23 mouse cellular contexts compared by ENCODE assay signal in the genomic region with DNA sequence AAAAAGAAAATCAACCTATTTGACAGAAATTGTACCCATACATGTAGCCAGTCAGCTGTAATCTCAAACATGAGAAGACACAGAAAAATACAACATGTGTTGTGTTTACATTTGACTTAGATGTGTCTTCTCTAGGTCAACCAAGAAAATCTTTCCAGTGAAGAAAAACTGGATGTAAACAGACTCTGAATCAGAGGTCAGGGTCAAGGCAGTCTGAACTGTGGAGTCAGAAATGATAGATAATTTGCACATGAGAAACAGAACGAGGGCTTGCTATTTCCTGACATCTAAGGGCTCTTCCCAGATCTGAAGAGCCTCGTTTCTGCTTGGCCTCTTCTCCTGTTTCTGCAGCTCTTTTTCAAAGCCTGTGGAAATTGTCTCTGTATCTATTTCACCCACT.
A peak's percentile ranks its signal among the peaks of the same experiment; 100 is the strongest.
DNase-seq lines count a peak whose midpoint lies in the region; ATAC-seq and TF ChIP-seq lines count a peak whose summit lies in the region.
"Had no signal": no experiment of that assay in that cellular context is flagged by ENCODE, and none has a peak within 500 bp of the region (broad histone marks: within the 10 kb centered on the region; RNA-seq: fewer than 3 reads in every experiment).

No protein-coding gene starts in this region.

- H3K4me2 ChIP-seq in lung, embryonic 14.5 days, result no peak overlapping the region
- H3K4me2 ChIP-seq: embryonic facial prominence, embryonic 12.5 days; embryonic facial prominence, embryonic 15.5 days; heart, embryonic 11.5 days; hindbrain, embryonic 12.5 days; hindbrain, embryonic 15.5 days had no signal

- no peak for TF ChIP-seq POLR2A in lung, adult 2 months (IDR thresholded peaks at IDR 0.05; ENCODE audit: borderline replicate concordance, extremely low read depth, low read depth, low read length)

- 14% methylated on average over 2 of the region's 2 CpGs for WGBS in lung, embryonic 14.5 days
- WGBS in lung, adult 2 months, result 25% methylated on average over 2 of the region's 2 CpGs

- 0 out of 2 replicates have a peak, but pooled peaks cover 3% of the 10 kb centered on the region for H3K4me1 ChIP-seq in lung, embryonic 14.5 days (ENCODE audit: insufficient read depth)
- H3K4me1 ChIP-seq in lung, adult 2 months (ENCODE audit: control insufficient read depth, insufficient read depth, low read length), result no peaks in the 10 kb centered on the region
- H3K4me1 ChIP-seq: embryonic facial prominence, embryonic 12.5 days; embryonic facial prominence, embryonic 15.5 days; hindbrain, embryonic 12.5 days; hindbrain, embryonic 15.5 days had no signal

- H3K27me3 ChIP-seq in lung, embryonic 14.5 days (ENCODE audit: insufficient read depth, low read length), result no peaks in the 10 kb centered on the region
- H3K27me3 ChIP-seq: embryonic facial prominence, embryonic 12.5 days; embryonic facial prominence, embryonic 15.5 days; hindbrain, embryonic 12.5 days; hindbrain, embryonic 15.5 days had no signal

- H3K4me3 ChIP-seq in lung, embryonic 14.5 days (ENCODE audit: low read depth, low read length), result no peak overlapping the region
- no peak overlapping the region for H3K4me3 ChIP-seq in lung, adult 2 months (replicated peaks; ENCODE audit: extremely low read depth, low read depth, low read length)
- H3K4me3 ChIP-seq: embryonic facial prominence, embryonic 12.5 days; embryonic facial prominence, embryonic 15.5 days; gastrocnemius, adult 2 months; hindbrain, embryonic 12.5 days; hindbrain, embryonic 15.5 days had no signal

- TF ChIP-seq CTCF in lung, embryonic 14.5 days (IDR thresholded peaks at IDR 0.05; ENCODE audit: low read depth), result no peak
- TF ChIP-seq CTCF in lung, adult 2 months (IDR thresholded peaks at IDR 0.05; ENCODE audit: insufficient read depth, low read length), result no peak

- no peaks in the 10 kb centered on the region for H3K9me3 ChIP-seq in lung, embryonic 14.5 days (ENCODE audit: low read depth, low read length)
- H3K9me3 ChIP-seq: embryonic facial prominence, embryonic 12.5 days; embryonic facial prominence, embryonic 15.5 days; hindbrain, embryonic 12.5 days; hindbrain, embryonic 15.5 days had no signal

- H3K27ac ChIP-seq in lung, embryonic 14.5 days (ENCODE audit: low read depth), result no peak overlapping the region
- H3K27ac ChIP-seq: embryonic facial prominence, embryonic 12.5 days; embryonic facial prominence, embryonic 15.5 days; gastrocnemius, adult 2 months; hindbrain, embryonic 12.5 days; hindbrain, embryonic 15.5 days had no signal

- no peaks in the 10 kb centered on the region for H3K36me3 ChIP-seq in lung, embryonic 14.5 days (ENCODE audit: insufficient read depth)
- H3K36me3 ChIP-seq: embryonic facial prominence, embryonic 12.5 days; embryonic facial prominence, embryonic 15.5 days; hindbrain, embryonic 12.5 days; hindbrain, embryonic 15.5 days had no signal

- peak; percentile 27 for DNase-seq in adrenal gland, adult 2 months
- DNase-seq in adrenal gland, adult 18-20 months (ENCODE audit: low spot score in 2 of 2), result no peak
- peak; percentile 1 to 33 for DNase-seq in adrenal gland, postnatal 36 days
- DNase-seq in adrenal gland, postnatal 25 days, result no peak
- peak; percentile 61 for DNase-seq in lung, embryonic 14.5 days
- DNase-seq in lung, adult 2 months, result no peak
- peak; percentile 2 for DNase-seq in lung, postnatal 36 days
- DNase-seq in lung, adult 18-20 months, result no peak
- DNase-seq: cerebellum, adult 11 months; cerebellum, adult 2 months; cerebellum, adult 9-11 months; cerebellum, postnatal 25 days; forebrain, postnatal 0 days; gastrocnemius, adult 2 months; gastrocnemius, postnatal 14 days; heart, adult 11 months had no signal

- no peak for ATAC-seq in lung, embryonic 14.5 days (ENCODE audit: insufficient read depth)
- ATAC-seq: activated CD4-positive, CD25-positive, alpha-beta regulatory T cell, adult 4 months; forebrain, embryonic 14.5 days; forebrain, postnatal 0 days had no signal

- H3K9ac ChIP-seq in lung, embryonic 14.5 days, result no peak overlapping the region
- H3K9ac ChIP-seq: embryonic facial prominence, embryonic 12.5 days; embryonic facial prominence, embryonic 15.5 days; forebrain, postnatal 0 days; hindbrain, embryonic 12.5 days; hindbrain, embryonic 15.5 days had no signal

Comparison
In these comparisons a context has a peak if more than half of its experiments do, and no peak if none do; other contexts are left out.
1. DNase-seq: peak in adrenal gland, adult 2 months (single experiment), adrenal gland, postnatal 36 days (2 of 2), lung, embryonic 14.5 days (single experiment) and lung, postnatal 36 days (single experiment); none in adrenal gland, adult 18-20 months (0 of 2), adrenal gland, postnatal 25 days (single experiment), lung, adult 2 months (single experiment) and lung, adult 18-20 months (0 of 2).